Mouse (Mus musculus) olfactory bulb, adult 2 months (tissue): ENCODE data around the gene Hes7.

Experiments
- CTCF ChIP-seq: fragments of 200-500 bp; IDR thresholded peaks from 2 replicates; pipeline ENCODE4 v1.5.1; 2012; ENCODE audit warnings: low read depth, mild to moderate bottlenecking, low read length, moderate library complexity; ENCODE audit not compliant: insufficient read depth
- POLR2A ChIP-seq: fragments of 200-500 bp; IDR thresholded peaks from 2 replicates; pipeline ENCODE4 v1.6.1; 2012; ENCODE audit warnings: mild to moderate bottlenecking, low read depth, low read length, moderate library complexity; ENCODE audit not compliant: insufficient read depth

DNA sequence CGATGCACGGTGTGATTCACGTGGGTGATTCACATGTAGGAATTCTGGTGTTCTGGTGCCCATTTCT, 5.5 kb downstream of the Hes7 start, which contains the start of gene Aloxe3:
- TF ChIP-seq CTCF (no peak), POLR2A (no peak)
